Mouse (Mus musculus) liver, postnatal 0 days (tissue): ENCODE data around the gene Hdx. TPM values are rescaled to one million over a fixed set of nuclear protein-coding genes. Genes with fewer than 3 reads are reported as not detected.
A peak's percentile ranks its signal among the peaks of the same experiment; 100 is the strongest.

Source experiments
- ATAC-seq: fragments of 200-750 bp; cut with Nextera tagmentation; 2 replicates; pipeline ENCODE4 v1.8.0; 2017; ENCODE audit warnings: mild to moderate bottlenecking, moderate library complexity
- DNase-seq: peaks from one replicate; pipeline ENCODE4 v3.0.0-alpha.2; 2016
- H3K27ac ChIP-seq: fragments of 300-500 bp; sonication (generic); 2 replicates; pipeline ENCODE4 v1.5.1; 2014; ENCODE audit warnings: antibody characterized with exemption, moderate library complexity, mild to moderate bottlenecking, low read depth
- H3K27me3 ChIP-seq: fragments of 300-500 bp; sonication (generic); 2 replicates; pipeline ENCODE4 v1.6.1; 2014; ENCODE audit warnings: low read length, control low read depth, mixed read lengths; ENCODE audit not compliant: insufficient read depth
- H3K36me3 ChIP-seq: fragments of 300-500 bp; sonication (generic); replicated peaks from 2 replicates; pipeline ENCODE4 v1.6.1; 2014; ENCODE audit warnings: mild to moderate bottlenecking, control low read depth, low read length, moderate library complexity, mixed read lengths; ENCODE audit not compliant: insufficient read depth
- H3K4me1 ChIP-seq: fragments of 300-500 bp; sonication (generic); 2 replicates; pipeline ENCODE4 v1.6.1; 2014; ENCODE audit warnings: antibody characterized with exemption, mild to moderate bottlenecking, control low read depth; ENCODE audit not compliant: insufficient read depth
- H3K4me2 ChIP-seq: fragments of 300-500 bp; sonication (generic); 2 replicates; pipeline ENCODE4 v1.6.1; 2014; ENCODE audit warnings: low read depth, mild to moderate bottlenecking, low read length, moderate library complexity, mixed read lengths
- H3K4me3 ChIP-seq: fragments of 300-500 bp; sonication (generic); 2 replicates; pipeline ENCODE4 v1.5.1; 2014; ENCODE audit warnings: low read depth, low read length
- H3K9ac ChIP-seq: fragments of 300-500 bp; sonication (generic); replicated peaks from 2 replicates; pipeline ENCODE4 v1.6.1; 2014; ENCODE audit warnings: mild to moderate bottlenecking, moderate library complexity
- H3K9me3 ChIP-seq: fragments of 300-500 bp; sonication (generic); 2 replicates; pipeline ENCODE4 v1.6.1; 2016; ENCODE audit warnings: mild to moderate bottlenecking, control low read depth, low read length, mixed read lengths
- CTCF ChIP-seq: sonication (generic); IDR thresholded peaks from 2 replicates; pipeline ENCODE4 v1.5.1; 2016; ENCODE audit warnings: antibody characterized with exemption, low read depth
- EP300 ChIP-seq: IDR thresholded peaks from 2 replicates; pipeline ENCODE4 v1.6.1; 2016; ENCODE audit warnings: antibody characterized with exemption, low read depth, mild to moderate bottlenecking
- whole genome bisulfite sequencing: fragments of 180-500 bp; shearing (Covaris S2); extraction: QIAGEN DNeasy Blood & Tissue Kit; methylation state at CpG from one replicate; pipeline ENCODE4 v1.1.7; 2014; ENCODE audit not compliant: insufficient replicate concordance; 5-methylcytosine and 5-hydroxymethylcytosine counted together
- polyA plus RNA-seq: library from polyadenylated mRNA; unstranded; fragments of >200 nt; fragmentation: Nextera tagmentation; extraction: Ambion mirVana; gene quantifications from 2 replicates; pipeline ENCODE4 v1.2.1, GENCODE M21; 2015

Gene Hdx
- polyA plus RNA-seq, result 0.05 TPM in 2 replicates

- Histone ChIP-seq H3K27ac (no peak within 1 kb of the TSS), H3K9ac (no peak within 1 kb of the TSS), H3K4me2 (peak within 1 kb of the TSS; percentile 49), H3K9me3 (no peaks in the 10 kb centered on the region), H3K4me3 (peak within 1 kb of the TSS; percentile 31), H3K36me3 (no peaks in the 10 kb centered on the region), H3K27me3 (no peaks in the 10 kb centered on the region), H3K4me1 (no peaks in the 10 kb centered on the region)
- DNase-seq (peak; percentile 17), ATAC-seq (no peak; the same call in 1 of the 2 replicates)
- TF ChIP-seq CTCF (no peak), EP300 (no peak)
- WGBS, result 17% methylated on average over 26 of the region's 26 CpGs
Measured at GRCm38 (mm10) chrX:111696356-111697282, at the start of gene Hdx. Hdx (minus strand) TSS chrX:111697079.

GRCm38 (mm10) chrX:111685665-111686064 is 11.2 kb downstream of the Hdx start:
- Histone ChIP-seq H3K9me3 (no peaks in the 10 kb centered on the region), H3K36me3 (no peaks in the 10 kb centered on the region), H3K4me1 (no peaks in the 10 kb centered on the region), H3K9ac (no peak overlapping the region), H3K27me3 (no peaks in the 10 kb centered on the region), H3K4me2 (no peak overlapping the region), H3K4me3 (no peak overlapping the region), H3K27ac (no peak overlapping the region)
- DNase-seq, result no peak
- no peak for ATAC-seq
- 46% methylated on average over 3 of the region's 3 CpGs for WGBS
- TF ChIP-seq CTCF, result peak; percentile 26; the same call in 1 of the 2 replicates
- no peak for TF ChIP-seq EP300

GRCm38 (mm10) chrX:111671685-111672084 is 25.2 kb downstream of the Hdx start:
- no peaks in the 10 kb centered on the region for H3K9me3 ChIP-seq
- no peak overlapping the region for H3K4me2 ChIP-seq
- 74% methylated on average over 3 of the region's 3 CpGs for WGBS
- H3K4me3 ChIP-seq, result no peak overlapping the region
- no peak for ATAC-seq
- no peak for DNase-seq
- TF ChIP-seq CTCF, result no peak
- no peak for TF ChIP-seq EP300
- H3K4me1 ChIP-seq, result no peaks in the 10 kb centered on the region
- H3K27ac ChIP-seq, result no peak overlapping the region
- H3K27me3 ChIP-seq, result no peaks in the 10 kb centered on the region
- H3K36me3 ChIP-seq, result no peaks in the 10 kb centered on the region
- H3K9ac ChIP-seq, result no peak overlapping the region

DNA sequence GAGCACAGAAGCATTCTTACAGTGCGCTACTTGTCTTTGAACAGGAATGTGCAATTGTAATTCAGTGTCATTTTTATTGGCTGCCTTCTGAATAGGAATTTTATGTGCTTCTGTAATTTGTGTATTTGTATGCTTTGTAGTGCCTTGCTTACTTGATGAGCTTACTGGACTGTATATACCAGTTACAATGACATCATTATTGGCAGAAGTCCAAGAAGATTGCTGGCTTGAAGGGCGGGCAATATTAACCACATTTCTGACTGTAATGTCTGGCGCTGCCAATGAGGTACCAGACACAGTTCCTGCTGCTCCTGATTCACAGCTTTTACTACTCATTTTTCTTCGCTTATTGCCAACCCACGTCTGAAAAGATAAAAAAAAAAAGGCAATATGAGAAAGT is 36.5 kb downstream of the Hdx start:
- ATAC-seq (no peak), DNase-seq (no peak)
- Histone ChIP-seq H3K36me3 (no peaks in the 10 kb centered on the region), H3K9me3 (no peaks in the 10 kb centered on the region), H3K4me1 (no peaks in the 10 kb centered on the region), H3K27ac (no peak overlapping the region), H3K4me2 (no peak overlapping the region), H3K9ac (no peak overlapping the region), H3K4me3 (no peak overlapping the region), H3K27me3 (no peaks in the 10 kb centered on the region)
- 59% methylated on average over 5 of the region's 5 CpGs for WGBS
- no peak for TF ChIP-seq CTCF
- TF ChIP-seq EP300, result no peak

- ATAC-seq, result no peak
- Histone ChIP-seq H3K4me1 (no peaks in the 10 kb centered on the region), H3K36me3 (no peaks in the 10 kb centered on the region), H3K27me3 (no peaks in the 10 kb centered on the region), H3K9me3 (no peaks in the 10 kb centered on the region), H3K4me3 (no peak overlapping the region), H3K9ac (no peak overlapping the region), H3K4me2 (no peak overlapping the region), H3K27ac (no peak overlapping the region)
- TF ChIP-seq EP300 (no peak), CTCF (peak; percentile 32; the same call in 1 of the 2 replicates)
- no peak for DNase-seq
- 90% methylated on average over 4 of the region's 4 CpGs for WGBS
Measured at GRCm38 (mm10) chrX:111658671-111659070, 38.2 kb downstream of the Hdx start.

DNA sequence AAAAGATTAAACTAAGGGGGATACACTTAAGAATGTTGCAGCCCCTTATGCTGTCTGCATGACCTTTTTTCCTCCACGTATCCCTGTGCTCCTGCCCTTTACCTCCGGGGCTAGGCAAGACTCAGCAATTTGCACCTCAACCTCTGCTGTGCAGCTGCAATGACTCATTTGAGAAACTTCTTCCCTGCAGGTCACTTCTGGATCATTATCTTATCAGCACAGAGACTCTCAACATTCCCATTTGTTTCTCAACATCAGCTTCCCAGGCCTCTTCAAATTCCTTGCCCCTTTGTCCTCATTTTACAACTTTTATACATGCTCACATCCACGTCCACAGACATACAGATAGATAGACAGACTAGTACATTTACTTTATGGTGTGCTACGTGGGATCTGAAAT is 51.9 kb downstream of the Hdx start:
- Histone ChIP-seq H3K27ac (no peak overlapping the region), H3K9me3 (no peaks in the 10 kb centered on the region), H3K9ac (no peak overlapping the region), H3K4me3 (no peak overlapping the region), H3K36me3 (no peaks in the 10 kb centered on the region), H3K4me2 (no peak overlapping the region), H3K27me3 (no peaks in the 10 kb centered on the region), H3K4me1 (no peaks in the 10 kb centered on the region)
- TF ChIP-seq CTCF (no peak), EP300 (no peak)
- DNase-seq (no peak), ATAC-seq (no peak)
- WGBS, result 70% methylated on average over 4 of the region's 4 CpGs
